Mouse (Mus musculus): ENCODE data around the gene Sympk. TPM values are rescaled to one million over a fixed set of nuclear protein-coding genes. Genes with fewer than 3 reads are reported as not detected.

Gene Sympk
- polyA plus RNA-seq, 1 experiment from 2014 or later, result 9.6 TPM

DNA sequence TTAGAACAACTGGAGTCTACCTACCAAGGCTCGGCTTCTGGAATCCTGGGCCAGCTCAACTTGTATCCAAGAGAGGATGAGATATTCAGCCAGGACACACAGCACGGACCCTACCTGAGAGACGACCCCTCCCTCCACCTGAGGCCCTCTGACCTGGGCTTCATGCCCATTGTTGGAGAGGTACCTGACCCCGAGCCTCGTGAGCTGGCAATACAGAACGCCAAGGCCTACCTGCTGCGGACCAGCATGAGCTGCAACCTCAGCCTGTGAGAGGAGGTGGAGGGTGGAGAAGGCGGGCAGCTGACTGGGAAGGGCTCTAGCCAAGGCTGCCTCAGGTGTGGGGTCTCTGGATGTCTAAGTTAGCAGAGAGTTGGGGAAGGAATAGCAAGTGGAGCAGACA, 30.9 kb downstream of the Sympk start:
- ATAC-seq (ENCODE audit: low FRiP score, low TSS enrichment), result no peak

DNA sequence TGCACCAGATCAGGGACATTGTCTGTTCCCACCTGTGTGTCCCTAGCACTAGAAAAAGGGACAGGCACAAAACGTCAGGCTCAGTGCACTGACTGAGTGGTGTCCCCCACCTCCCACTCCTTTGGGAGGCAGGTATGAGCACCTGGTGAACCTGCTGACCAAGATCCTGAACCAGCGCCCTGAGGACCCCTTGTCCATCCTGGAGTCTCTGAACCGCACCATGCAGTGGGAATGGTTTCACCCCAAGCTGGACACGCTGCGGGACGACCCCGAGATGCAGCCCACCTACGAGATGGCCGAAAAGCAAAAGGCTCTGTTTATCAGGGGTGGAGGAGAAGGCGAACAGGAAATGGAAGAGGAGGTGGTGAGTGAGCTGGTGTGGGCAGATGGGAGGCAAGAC, 33.2 kb downstream of the Sympk start:
- 81% methylated on average over 10 of the region's 10 CpGs for WGBS
- Histone ChIP-seq H3K27ac (replicated peaks) (no peak overlapping the region), H3K4me1 (replicated peaks; ENCODE audit: control insufficient read depth, insufficient read depth) (no peaks in the 10 kb centered on the region), H3K9me3 (ENCODE audit: control insufficient read depth, low read length) (no peaks in the 10 kb centered on the region), H3K4me2 (replicated peaks; ENCODE audit: low read depth) (no peak overlapping the region), H3K4me3 (ENCODE audit: low read depth, low read length) (no peak overlapping the region), H3K9ac (ENCODE audit: low read length) (no peak overlapping the region), H3K36me3 (ENCODE audit: control insufficient read depth, insufficient read depth, low read length) (no peaks in the 10 kb centered on the region), H3K27me3 (ENCODE audit: control insufficient read depth, insufficient read depth, low read length) (no peaks in the 10 kb centered on the region)
- ATAC-seq (ENCODE audit: low FRiP score, low TSS enrichment), result no peak
- TF ChIP-seq CTCF (IDR thresholded peaks at IDR 0.05; ENCODE audit: low read depth) (no peak), EP300 (optimal IDR thresholded peaks at IDR 0.05) (no peak)
- DNase-seq (ENCODE audit: low spot score), result no peak

More for the DNA sequence above, 30.9 kb downstream of the Sympk start:
- Histone ChIP-seq H3K4me1 (replicated peaks; ENCODE audit: control insufficient read depth, insufficient read depth) (no peaks in the 10 kb centered on the region), H3K36me3 (ENCODE audit: control insufficient read depth, insufficient read depth, low read length) (peaks cover 5% of the 10 kb centered on the region), H3K27me3 (ENCODE audit: control insufficient read depth, insufficient read depth, low read length) (no peaks in the 10 kb centered on the region), H3K4me2 (replicated peaks; ENCODE audit: low read depth) (no peak overlapping the region), H3K27ac (replicated peaks) (no peak overlapping the region), H3K4me3 (ENCODE audit: low read depth, low read length) (no peak overlapping the region), H3K9me3 (ENCODE audit: control insufficient read depth, low read length) (no peaks in the 10 kb centered on the region), H3K9ac (ENCODE audit: low read length) (no peak overlapping the region)
- 84% methylated on average over 8 of the region's 8 CpGs for WGBS
- TF ChIP-seq EP300 (optimal IDR thresholded peaks at IDR 0.05), result no peak
- TF ChIP-seq CTCF (IDR thresholded peaks at IDR 0.05; ENCODE audit: low read depth), result no peak
- DNase-seq (ENCODE audit: low spot score), result no peak

DNA sequence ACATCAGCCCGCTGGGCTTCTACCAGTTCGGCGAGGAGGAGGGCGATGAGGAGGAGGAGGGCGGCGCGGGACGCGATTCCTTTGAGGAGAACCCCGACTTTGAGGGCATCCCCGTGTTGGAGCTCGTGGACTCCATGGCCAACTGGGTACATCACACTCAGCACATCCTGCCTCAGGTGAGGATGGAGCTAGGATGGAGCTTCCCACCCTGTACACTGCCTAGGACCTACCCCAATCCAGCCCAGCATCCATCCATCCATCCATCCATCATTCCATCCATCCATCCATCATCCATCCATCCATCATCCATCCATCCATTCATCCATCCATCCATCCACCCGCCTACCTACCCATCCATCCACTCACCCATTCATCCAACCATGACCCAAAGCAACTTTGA, 41.7 kb downstream of the Sympk start:
- no peaks in the 10 kb centered on the region for H3K36me3 ChIP-seq (ENCODE audit: control insufficient read depth, insufficient read depth, low read length)
- H3K27me3 ChIP-seq (ENCODE audit: control insufficient read depth, insufficient read depth, low read length), result no peaks in the 10 kb centered on the region; the same call in 1 of the 2 replicates
- no peak overlapping the region for H3K27ac ChIP-seq (replicated peaks)
- ATAC-seq (ENCODE audit: low FRiP score, low TSS enrichment) (peak; percentile 43; the same call in 1 of the 2 replicates), DNase-seq (ENCODE audit: low spot score) (no peak)
- WGBS, result 51% methylated on average over 13 of the region's 13 CpGs
- H3K4me2 ChIP-seq (replicated peaks; ENCODE audit: low read depth), result no peak overlapping the region
- no peaks in the 10 kb centered on the region for H3K9me3 ChIP-seq (ENCODE audit: control insufficient read depth, low read length)
- H3K4me1 ChIP-seq (replicated peaks; ENCODE audit: control insufficient read depth, insufficient read depth), result no peaks in the 10 kb centered on the region
- peak overlapping the region; percentile 4; the same call in 1 of the 2 replicates for H3K4me3 ChIP-seq (ENCODE audit: low read depth, low read length)
- TF ChIP-seq EP300 (optimal IDR thresholded peaks at IDR 0.05) (no peak), CTCF (IDR thresholded peaks at IDR 0.05; ENCODE audit: low read depth) (no peak)
- no peak overlapping the region for H3K9ac ChIP-seq (ENCODE audit: low read length)

DNA sequence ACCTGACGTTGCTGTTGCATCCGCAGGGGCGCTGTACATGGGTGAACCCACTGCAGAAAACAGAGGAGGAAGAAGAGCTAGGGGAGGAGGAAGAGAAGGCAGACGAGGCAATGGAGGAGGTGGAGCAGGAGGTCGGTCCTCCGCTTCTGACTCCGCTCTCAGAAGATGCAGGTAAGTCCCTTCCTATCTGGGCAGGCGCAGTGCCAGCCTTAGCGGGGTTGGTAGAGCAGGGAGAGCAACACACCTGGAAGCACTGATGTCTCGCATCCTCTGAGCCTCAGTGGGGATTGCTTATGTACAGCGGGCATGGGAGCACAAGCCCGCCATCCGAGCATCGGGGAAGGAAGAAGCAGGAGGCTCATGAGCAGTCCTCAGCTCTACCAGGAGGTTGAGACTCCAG, 42.9 kb downstream of the Sympk start:
- Histone ChIP-seq H3K27ac (replicated peaks) (no peak overlapping the region), H3K4me1 (replicated peaks; ENCODE audit: control insufficient read depth, insufficient read depth) (no peaks in the 10 kb centered on the region), H3K4me2 (replicated peaks; ENCODE audit: low read depth) (no peak overlapping the region), H3K36me3 (ENCODE audit: control insufficient read depth, insufficient read depth, low read length) (no peaks in the 10 kb centered on the region), H3K27me3 (ENCODE audit: control insufficient read depth, insufficient read depth, low read length) (no peaks in the 10 kb centered on the region; the same call in 1 of the 2 replicates), H3K9ac (ENCODE audit: low read length) (no peak overlapping the region), H3K9me3 (ENCODE audit: control insufficient read depth, low read length) (no peaks in the 10 kb centered on the region), H3K4me3 (ENCODE audit: low read depth, low read length) (no peak overlapping the region)
- DNase-seq (ENCODE audit: low spot score) (no peak), ATAC-seq (ENCODE audit: low FRiP score, low TSS enrichment) (no peak)
- WGBS, result 41% methylated on average over 14 of the region's 14 CpGs
- TF ChIP-seq EP300 (optimal IDR thresholded peaks at IDR 0.05) (no peak), CTCF (IDR thresholded peaks at IDR 0.05; ENCODE audit: low read depth) (no peak)

DNA sequence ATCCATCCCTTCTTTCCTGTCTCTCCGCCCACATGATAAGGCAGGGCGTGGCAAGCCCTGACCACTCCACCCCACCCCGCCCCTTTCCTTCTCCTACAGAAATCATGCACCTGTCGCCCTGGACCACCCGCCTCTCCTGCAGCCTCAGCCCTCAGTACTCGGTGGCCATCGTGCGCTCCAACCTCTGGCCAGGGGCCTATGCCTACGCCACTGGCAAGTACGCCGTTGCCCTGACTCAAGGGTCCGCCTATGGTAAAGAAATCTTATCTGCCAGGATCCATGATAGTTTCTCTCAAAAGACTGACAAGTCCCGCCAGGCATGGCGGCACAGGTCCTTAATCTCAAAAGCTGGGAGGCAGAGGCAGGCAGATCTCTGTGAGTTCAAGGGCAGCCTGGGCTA, 43.8 kb downstream of the Sympk start:
- no peak for DNase-seq (ENCODE audit: low spot score)
- H3K4me3 ChIP-seq (ENCODE audit: low read depth, low read length), result no peak overlapping the region
- 58% methylated on average over 14 of the region's 14 CpGs for WGBS
- TF ChIP-seq CTCF (IDR thresholded peaks at IDR 0.05; ENCODE audit: low read depth) (no peak), EP300 (optimal IDR thresholded peaks at IDR 0.05) (no peak)
- H3K27ac ChIP-seq (replicated peaks), result no peak overlapping the region
- no peaks in the 10 kb centered on the region for H3K4me1 ChIP-seq (replicated peaks; ENCODE audit: control insufficient read depth, insufficient read depth)
- H3K9ac ChIP-seq (ENCODE audit: low read length), result no peak overlapping the region
- H3K4me2 ChIP-seq (replicated peaks; ENCODE audit: low read depth), result no peak overlapping the region
- H3K9me3 ChIP-seq (ENCODE audit: control insufficient read depth, low read length), result no peaks in the 10 kb centered on the region
- no peaks in the 10 kb centered on the region; the same call in 1 of the 2 replicates for H3K27me3 ChIP-seq (ENCODE audit: control insufficient read depth, insufficient read depth, low read length)
- no peaks in the 10 kb centered on the region for H3K36me3 ChIP-seq (ENCODE audit: control insufficient read depth, insufficient read depth, low read length)
- no peak for ATAC-seq (ENCODE audit: low FRiP score, low TSS enrichment)

DNA sequence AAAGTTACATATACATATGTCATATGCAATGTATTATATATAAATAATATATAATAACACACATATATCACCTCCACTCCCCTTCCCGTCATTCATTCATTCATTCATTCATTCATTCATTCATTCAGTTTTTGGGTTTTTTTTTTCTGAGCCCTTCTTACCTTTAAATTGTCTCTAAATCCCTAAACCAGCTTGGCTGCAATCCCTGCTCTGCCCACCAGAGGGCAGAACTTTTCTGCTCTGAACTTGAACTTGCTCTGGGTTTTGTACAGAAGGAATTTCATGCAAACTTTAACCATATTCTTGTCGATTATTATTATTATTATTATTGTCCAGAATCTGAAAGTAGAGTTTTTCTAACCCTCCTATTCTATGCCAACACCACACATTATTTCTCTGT, 44.5 kb downstream of the Sympk start:
- 1% methylated on average over 2 of the region's 2 CpGs for WGBS

More for the DNA sequence above, 44.5 kb downstream of the Sympk start:
- DNase-seq (ENCODE audit: low spot score), result peak; percentile 74
- no peaks in the 10 kb centered on the region for H3K9me3 ChIP-seq (ENCODE audit: control insufficient read depth, low read length)
- no peak overlapping the region for H3K9ac ChIP-seq (ENCODE audit: low read length)
- no peaks in the 10 kb centered on the region for H3K36me3 ChIP-seq (ENCODE audit: control insufficient read depth, insufficient read depth, low read length)
- no peak overlapping the region for H3K27ac ChIP-seq (replicated peaks)
- no peak overlapping the region for H3K4me3 ChIP-seq (ENCODE audit: low read depth, low read length)
- H3K27me3 ChIP-seq (ENCODE audit: control insufficient read depth, insufficient read depth, low read length), result no peaks in the 10 kb centered on the region; the same call in 1 of the 2 replicates
- no peak overlapping the region for H3K4me2 ChIP-seq (replicated peaks; ENCODE audit: low read depth)
- TF ChIP-seq CTCF (IDR thresholded peaks at IDR 0.05; ENCODE audit: low read depth) (peak; percentile 87), EP300 (optimal IDR thresholded peaks at IDR 0.05) (no peak)
- no peak for ATAC-seq (ENCODE audit: low FRiP score, low TSS enrichment)
- no peaks in the 10 kb centered on the region for H3K4me1 ChIP-seq (replicated peaks; ENCODE audit: control insufficient read depth, insufficient read depth)

Measured in stomach, postnatal 0 days (tissue).